Mouse (Mus musculus) layer of hippocampus, adult 18-20 months (tissue): ENCODE data around the gene Syngr1. TPM values are rescaled to one million over a fixed set of nuclear protein-coding genes. Genes with fewer than 3 reads are reported as not detected.

Source experiments
- DNase-seq, 2 experiments: peaks; one replicate each; pipeline ENCODE4 v3.0.0; 2022; ENCODE audit warnings: low spot score in 2 of 2
- total RNA-seq, 2 experiments: library from RNA; stranded (reverse); gene quantifications; 2 replicates each; pipeline ENCODE4 v1.2.3; 2021

Gene Syngr1
- total RNA-seq, 2 experiments from 2014 or later = 370 to 379 TPM

DNA sequence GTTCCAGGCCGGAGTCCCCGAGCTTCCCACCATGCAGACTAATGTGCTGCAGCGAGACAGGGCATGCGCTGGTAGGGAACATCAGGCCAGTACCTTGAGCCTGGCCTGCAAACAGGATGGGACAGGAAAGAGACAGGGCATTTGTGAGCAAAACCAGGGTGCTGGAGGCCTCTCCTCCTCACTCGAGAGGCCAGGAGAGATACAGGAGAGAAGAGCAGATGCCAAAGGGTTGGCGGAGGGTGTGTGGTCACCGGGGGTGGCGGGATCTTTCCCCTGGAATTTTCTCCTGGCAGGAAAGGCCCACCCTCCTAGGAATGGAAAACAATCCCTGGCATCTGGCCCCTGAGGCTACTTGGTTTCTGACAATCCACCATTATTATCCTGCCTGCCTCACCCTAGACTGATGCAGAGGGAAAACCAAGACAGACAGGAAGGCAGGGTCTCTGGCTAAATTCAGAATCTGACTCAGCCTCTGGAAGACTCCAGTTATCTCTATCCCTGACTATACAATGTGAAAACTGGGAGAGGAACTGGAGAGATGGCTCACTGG lies 21.0 kb upstream of the Syngr1 start:
- DNase-seq = no peak

DNA sequence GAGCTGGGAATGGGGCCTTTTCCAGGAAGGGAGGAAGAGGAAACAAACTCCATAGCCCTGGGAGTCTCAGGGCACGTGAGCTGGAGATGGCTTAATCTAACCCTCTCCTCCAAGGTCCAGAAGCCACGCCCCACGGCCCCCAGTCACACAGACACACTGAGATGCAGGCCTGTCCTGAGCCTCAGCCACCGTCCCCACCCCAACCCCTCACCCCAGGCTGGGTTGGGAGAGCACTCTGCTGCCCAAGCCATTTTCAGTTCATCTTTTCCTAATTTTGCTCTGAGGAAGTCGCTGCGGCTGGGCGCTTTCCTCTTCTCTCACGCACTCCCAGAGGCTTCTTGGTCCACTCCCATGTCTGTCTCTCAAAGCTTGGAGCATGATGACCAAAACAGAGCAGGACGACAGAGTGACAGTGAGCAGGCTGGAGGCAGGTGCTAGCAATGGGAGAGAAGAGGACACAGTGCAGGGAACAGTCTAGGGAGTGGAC lies 19.1 kb upstream of the Syngr1 start:
- no peak for DNase-seq

DNA sequence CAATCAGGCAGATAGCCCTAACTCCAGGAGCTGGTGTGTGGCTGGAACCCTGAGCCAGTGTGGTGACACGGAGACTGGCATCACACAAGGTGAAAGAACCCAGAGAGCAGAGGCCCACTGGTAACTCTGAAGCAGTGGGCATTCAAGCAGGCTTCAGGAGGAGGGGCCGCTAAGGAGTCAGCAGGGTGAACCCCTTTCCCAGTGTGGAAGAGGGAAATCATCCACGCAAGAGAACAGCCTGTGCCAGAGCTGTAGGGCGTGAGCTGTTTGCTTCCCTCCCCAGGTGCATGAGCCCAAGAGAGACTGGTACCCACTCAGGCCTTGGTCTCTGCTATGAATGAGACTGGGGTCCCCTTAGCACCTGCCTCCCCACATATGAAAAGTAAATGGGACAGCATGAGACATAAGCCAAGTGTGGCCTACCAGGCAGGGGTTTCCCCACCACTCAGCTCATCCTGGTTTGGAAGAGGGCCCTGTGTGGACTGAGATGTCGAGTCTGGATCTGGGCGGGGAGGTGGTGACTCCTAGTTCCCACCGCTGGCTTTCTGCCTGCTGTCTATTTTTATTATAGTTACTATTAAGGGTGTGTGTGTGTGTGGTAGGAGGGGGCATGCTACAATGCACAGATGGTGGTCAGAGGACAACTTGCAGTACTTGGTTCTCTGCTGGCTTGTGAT lies 18.4 kb upstream of the Syngr1 start:
- no peak for DNase-seq

DNA sequence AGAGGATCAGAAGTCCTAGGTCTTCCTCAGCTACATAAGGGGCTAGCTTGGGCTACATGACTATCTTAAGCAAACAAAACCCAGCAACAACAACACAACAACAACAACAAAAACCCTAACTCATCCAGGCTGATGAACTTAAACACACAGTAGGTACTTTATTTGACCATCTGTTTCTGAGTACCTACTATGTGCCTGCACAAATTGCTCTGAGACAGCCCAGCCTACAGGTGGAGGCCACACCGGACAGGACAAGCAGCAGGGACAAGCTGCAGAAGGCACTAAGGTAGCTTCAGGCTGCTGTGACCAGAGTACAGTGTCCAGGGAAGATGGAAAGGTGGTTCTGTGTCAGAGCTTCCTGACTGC lies 17.9 kb upstream of the Syngr1 start:
- no peak for DNase-seq

DNA sequence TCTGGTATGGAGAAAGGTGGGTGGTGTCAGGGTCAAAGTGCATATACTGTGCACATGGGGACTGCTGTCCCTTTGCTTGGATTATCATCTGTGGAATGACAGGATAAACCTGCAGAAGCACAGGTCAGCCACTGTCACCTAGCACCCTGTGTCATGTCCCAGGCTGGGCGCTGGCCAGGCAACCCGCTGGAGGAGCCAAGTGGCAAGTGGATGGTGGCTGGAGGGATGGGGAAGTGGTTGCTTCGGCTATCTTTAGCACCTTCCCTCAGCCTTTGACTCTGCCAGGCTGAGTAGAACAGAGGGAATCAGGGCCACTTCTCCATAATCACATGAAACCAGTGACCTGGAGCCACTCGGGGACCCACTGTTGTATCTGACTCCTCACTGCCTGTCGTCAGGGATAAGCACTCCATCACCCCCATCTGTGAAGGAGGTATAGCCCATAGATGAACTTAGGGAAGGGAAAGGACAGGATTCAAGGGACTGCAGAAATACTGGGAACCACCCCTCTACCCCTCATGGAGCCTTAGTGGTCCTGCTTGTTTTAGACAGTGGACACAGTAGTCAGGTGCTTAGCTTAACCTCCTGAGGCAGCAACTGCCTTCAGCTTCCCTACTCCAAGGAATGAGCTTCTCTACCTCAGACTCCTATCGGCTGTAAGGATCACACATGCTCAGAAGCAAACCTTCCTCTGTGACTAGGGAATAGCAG lies 16.3 kb upstream of the Syngr1 start:
- DNase-seq = no peak

DNA sequence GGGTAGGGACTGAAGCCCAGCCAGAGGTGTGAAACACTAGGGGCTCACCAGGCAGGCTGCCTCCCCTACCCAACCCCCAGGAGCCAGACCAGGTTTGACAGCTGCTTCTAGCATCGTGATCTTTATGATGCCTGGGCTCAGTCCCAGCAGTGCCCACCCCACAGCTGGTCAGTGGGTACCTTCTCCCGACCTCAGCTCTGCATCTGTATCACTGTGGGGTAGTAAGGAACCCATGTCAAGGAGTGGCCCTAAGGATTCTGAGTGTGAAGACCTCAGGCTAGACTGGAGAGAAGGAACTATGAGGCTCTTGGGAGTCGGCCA lies 15.8 kb upstream of the Syngr1 start:
- no peak for DNase-seq

DNA sequence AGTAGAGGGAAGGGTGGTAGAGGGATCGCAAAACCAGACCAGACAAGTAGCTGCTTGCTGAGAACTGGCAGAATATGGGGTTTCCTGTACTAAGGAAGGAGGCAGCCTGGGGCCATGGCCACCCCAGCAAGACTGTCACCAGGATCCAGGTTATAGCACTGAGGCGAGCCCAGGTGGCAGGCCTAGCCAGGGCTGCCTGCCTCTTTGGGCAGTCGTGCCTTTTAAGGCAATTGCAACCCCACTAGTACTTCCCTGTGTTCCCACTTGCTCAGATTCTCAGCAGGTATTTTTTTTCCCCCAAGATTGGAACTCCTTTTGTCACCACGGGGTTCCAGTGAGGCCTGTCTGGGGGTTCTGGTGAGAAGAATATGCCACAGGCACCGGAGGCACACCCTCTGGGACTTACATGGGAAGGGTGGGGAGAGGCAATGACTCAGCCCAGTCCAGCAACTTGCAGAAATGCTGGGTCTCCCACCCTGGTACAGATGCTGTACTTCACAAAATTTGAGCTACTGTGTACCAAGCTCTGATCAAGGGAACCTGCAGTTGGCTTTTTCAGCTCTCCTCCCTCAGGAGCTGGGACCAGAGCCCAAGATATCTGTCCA lies 15.3 kb upstream of the Syngr1 start:
- DNase-seq = no peak

DNA sequence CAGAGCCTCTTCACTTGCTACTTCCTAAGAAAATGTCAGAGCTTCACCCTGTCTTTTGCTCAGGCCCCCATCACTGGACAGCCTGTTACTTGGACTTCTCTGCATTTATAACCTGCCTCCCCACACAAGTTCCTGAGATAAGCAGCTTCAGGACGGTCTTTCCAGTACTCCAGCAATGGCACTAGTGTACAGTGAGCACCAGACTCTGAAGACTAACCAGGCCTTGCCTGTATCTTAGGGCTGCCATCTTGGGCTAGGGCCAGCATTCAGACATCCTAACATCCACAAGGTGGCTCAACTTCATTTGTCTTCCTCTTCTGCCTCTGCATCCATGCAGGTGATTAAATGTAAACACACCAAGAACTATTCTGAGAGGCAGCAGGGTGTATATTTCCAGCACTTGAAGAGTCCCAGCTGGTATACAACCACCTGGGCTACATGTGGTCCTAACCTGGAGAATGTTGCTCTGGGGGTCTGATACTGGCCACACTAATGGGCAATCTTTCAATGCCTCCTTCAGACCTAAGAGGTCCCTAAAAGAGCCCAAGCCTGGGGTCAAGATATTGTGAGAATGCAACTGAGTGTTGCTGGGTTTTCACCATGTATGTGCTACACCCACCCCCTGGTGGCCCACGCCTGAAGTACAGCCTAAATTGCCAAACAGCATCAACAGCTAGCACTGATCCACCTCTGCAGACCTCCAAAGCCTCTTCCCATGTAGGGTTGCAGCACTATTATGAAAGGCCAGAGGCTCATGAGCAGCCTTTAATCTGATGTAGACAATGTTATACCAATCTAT lies 14.6 kb upstream of the Syngr1 start:
- peak in 1 of 2 experiments; percentile 83 for DNase-seq

DNA sequence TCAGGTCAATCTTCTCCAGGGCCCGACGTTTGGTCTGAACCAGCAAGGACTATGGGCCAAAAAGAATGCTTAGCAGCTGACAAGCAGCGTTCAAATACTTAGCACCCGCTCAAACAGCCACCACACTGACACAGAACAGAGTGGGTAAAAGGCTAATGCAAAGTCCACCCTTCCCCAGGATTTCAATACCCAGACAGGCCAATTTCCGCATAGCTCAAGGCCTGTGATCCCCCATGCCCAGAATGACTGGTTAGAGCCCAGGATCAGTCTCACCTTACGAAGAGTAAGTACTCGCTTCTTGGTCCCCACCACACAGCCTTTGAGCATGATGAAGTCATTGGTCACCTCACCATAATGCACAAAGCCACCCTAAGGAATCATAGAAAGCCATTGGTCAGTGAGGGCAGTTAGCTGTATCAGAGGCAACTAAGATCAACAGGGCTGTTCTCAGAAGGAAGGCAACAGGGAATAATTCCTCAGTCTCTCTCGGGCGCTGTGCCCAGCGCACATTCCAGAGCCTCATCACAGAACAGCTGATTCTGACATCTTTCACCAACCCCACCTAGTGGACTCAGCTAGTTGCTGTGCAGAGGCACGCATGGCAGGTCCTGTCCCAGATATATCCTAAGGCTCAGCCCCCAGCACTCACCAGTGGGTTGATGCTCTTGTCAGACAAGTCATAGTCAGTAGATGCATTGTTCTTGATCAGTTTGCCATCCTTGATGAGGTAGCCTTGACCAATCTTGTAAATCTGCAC lies 12.9 kb upstream of the Syngr1 start:
- no peak for DNase-seq

DNA sequence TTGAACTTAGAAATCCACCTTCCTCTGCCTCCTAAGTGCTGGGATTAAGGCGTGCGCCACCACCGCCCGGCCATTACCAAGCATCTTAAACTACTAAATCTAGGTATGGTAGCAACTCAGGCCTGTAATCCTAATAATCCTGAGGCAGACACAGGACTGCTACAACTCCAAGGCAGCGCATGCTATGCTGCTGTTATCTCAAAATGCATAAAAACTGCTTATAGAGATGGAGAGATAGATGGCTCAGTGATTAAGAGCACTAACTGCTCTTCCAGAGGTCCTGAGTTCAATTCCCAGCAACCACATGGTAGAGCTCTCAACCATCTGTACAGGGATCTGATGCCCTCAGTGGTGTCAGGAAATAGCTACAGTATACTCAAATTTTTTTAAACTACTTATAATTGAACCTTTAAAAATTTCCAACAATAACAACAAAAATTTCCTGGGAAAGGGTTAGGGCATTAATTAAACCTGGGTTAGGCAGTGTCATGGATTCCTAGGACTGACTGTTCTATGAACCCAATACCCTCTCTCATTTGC lies 11.9 kb upstream of the Syngr1 start:
- no peak for DNase-seq

DNA sequence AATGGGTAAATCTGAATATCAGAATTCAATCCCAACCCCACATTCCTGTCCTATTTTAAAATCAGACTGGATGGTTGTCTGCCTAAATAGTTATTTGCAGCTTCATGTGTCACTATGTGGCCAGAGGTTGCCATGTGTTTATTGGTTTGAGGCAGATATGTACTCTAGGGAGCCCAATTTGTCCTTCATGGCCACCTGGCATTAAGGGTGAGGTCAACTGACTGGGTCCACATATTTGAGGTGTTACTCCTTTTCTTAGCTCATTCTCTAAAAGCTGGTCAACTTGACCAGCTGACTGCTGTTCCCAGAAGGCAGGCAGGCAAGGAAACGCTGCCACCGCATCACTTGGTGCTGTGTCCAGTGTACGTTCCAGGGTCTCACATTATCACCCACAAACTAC lies 11.2 kb upstream of the Syngr1 start:
- DNase-seq = no peak

DNA sequence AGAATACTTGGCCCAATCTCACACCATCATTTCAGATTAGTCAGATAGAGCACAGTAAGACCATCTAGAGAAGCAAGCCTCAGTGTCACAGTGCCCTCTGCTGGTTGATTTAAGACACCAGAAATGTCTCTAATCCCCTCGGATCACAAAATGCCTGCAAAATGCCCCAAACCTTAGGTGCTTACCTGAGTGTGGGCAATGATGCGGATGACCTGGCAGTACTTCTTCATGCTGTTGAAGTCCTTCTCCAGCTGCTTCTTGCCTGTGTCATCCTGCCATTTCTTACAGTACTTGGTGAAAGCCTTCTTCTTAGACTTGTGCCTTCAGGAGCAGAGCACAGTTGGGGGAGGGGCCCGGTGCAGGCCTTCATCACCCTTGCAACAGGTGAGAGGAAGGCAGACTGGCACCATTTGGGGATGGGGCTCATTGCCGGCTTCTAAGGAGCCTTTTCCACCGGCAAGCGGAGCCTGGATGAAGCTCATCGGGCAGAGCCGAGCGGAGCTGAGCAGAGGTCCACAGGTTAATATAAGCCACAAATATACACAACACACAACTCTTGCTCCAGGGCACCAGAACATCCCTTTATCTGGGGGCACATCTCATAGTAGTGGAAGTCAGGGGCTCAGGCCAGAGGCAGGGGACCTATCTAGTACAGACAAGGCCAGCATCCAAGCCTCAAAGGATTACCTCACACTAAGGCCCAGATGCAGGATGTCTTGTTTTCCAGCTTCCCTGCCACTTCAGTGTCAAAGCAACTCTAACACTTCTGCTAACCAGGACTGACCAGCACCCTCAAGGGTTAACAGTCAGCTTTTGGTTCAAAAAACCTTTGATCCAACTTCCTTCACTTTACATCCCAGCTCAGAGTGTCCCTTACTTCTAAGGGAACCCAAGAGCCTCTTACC lies 10.2 kb upstream of the Syngr1 start:
- DNase-seq = no peak

DNA sequence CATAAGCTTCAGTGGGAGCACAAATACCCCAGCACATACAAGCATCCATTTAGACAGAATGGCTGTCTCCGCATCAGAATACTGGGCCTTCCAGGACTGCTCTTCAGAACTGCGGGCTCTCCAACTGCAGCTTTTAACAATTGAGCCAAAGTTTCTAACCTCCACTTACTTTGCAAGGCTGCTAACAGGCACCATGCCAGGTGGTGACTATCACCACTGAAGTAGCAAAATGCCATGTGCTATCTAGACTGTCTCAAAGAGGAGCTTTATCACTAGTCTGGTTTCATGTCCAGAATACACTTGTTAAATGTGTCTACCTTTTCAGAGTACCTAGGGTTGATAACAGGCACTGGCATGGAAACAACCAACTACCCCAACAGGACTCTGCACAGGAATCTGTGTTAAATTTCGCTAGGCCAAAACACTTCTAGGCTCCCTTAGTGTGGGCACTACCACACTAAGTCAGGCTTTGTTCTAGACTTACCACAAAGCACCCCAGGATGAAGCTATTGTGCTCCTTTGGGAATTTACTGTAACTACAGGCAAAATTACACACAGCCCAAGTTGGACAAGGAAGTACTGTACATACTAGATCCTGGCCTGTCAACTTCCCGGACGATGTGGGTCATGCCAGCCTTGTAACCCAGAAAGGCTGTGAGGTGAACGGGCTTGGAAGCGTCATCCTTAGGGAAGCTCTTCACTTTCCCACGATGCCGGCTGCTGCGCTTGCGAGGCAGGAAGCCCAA lies 9.2 kb upstream of the Syngr1 start:
- no peak for DNase-seq

DNA sequence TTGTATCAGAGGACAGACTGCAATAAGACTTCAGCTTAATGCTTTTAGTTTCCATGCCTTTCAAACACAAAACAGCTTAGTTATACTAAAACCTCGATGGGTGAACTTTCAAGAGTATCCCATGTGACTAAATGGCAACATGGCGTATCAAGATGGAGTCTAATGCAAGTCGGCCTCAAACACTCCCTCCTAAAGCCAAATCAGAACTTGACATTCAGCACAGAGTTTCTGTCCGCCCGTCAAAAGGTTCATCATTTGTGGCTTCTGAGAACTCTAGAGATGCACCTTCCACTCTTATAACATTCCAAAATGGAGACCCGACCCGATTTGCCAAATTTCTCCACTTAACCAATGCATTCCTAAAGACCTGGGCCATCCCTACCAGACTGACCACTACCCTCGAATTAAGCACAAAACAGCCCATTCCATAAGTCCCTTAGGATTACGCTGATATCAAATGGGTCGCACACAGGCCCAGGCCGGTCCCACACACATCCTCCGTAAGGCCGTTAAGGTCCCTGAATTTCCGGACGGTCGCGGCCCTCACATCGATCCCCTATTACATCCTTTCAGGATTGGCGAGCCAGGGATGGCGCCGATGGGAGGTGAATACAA lies 8.4 kb upstream of the Syngr1 start:
- no peak for DNase-seq

DNA sequence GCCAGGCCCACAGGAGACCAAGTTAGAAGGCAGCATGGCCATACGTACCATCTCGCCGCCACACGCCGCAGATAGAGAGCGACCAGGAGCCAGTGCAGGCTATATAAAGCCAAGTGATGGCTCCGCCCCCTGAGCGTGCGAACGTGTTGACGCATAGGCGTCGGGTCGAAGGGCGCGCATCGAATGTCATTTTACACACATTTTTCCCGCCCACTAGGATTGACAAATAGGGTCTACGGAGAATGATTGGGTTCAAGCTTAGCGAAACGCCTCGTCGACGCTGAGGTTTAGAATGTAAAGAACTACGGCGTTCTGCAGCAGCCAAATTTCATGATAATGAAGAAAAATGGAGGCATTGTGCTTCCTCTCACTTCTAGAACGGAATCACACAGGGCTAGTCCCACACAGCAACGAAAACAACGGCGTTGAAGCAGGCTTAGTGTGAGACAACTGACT lies 7.8 kb upstream of the Syngr1 start:
- DNase-seq = peak; percentile 97 to 99

DNA sequence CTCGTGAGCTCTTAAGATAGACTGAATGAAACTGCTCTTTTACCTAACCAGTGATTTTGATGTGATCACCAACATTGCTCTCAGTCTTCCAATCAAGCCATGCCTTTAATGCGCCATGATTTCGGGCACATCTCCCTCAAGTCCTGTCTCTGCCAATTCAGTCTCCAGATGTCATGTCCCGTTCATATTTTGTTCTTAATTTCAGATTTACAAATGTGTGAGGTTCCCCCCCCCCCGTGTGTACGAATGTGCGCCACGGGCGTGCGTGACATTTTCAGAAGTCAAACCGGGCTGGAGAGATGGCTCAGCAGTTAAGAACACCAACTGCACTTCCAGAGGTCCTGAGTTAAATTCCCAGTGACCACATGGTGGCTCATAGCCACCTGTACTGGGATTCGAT lies 7.4 kb upstream of the Syngr1 start:
- no peak for DNase-seq

DNA sequence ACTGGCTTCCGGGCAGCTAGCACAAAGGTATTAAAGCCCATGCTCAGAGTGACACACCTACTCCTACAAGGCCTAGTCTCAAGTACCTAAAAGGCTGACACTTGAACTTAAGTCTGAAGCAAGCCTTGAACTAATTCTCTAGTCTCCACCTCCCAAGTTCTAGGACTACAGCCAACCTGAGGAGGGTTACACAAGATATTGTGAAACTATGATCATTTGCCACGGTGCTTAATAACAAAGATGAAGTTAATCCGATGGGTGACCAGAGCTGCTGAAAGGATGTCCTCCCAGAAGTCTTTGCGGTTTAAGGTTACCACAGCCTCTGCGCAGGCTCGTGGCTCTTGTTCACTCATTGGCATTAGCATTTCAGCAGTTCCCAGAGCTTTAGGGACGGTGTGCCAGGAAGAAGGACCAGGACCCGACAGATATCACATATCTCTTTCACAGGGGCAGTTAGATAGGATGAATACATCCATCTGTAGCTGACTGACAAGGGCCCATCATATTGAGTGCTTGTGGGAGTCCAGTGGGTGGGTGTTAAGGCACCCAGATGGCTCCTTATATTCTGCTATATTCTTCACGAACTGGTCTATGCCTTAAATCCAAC lies 3.6 kb upstream of the Syngr1 start:
- no peak for DNase-seq

DNA sequence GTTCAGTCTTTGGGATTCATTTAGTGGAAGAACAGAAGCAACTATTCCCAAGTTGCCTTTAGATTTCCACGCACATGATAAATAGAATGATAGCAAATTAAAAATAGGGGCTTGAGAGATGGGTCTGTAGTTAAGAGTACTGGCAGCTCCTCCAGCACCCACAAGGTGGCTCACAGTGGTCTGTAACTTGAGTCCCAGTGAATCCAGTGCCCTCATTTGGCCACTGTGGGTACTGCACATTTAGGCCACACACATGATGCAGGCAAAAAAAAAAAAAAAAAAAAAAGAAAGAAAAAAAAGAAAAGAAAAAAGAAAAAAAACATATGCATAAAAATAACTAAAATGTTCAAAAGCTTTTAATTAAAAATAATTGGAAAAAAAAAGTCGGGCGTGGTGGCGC lies 2.5 kb upstream of the Syngr1 start:
- DNase-seq = peak; percentile 82 to 98
